Mouse (Mus musculus): ENCODE measurements around the gene Tollip. TPM values are rescaled to one million over a fixed set of nuclear protein-coding genes. Genes with fewer than 3 reads are reported as not detected.

Gene Tollip
- 50.3 and 54.5 TPM in 2 replicates for polyA plus RNA-seq (2014; fragmentation: Nextera tagmentation; extraction: Ambion mirVana)

DNA sequence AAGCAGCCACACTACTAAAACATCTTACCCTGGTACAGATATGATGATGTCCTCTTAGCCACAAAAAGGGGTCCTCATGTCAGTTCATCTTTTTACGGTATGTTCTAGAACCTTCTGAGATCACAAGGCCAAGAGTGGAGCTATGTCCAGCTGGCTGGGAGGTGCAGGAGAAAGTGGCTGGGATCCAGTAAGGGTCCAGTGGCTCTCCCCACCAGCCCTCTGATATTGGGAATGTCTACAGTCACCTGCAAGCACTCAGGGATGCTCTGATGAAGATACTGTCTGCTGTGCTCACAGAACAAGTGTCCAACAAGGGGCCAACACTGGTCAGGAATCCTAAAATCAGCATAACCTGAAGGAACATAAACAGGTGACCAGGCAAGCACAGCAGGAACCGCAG is at the start of gene Tollip:
Gene Tollip, minus strand, starts transcription at position 101 of the 400 bp plus-strand sequence.
- no peak within 1 kb of the TSS for H3K27ac ChIP-seq (ENCODE audit: low read depth)
- no peak within 1 kb of the TSS for H3K4me2 ChIP-seq
- H3K27me3 ChIP-seq (ENCODE audit: insufficient read depth, low read length) = peaks cover 4% of the 10 kb centered on the region; the same call in 1 of the 2 replicates
- TF ChIP-seq CTCF (IDR thresholded peaks at IDR 0.05; ENCODE audit: low read depth) = no peak
- ATAC-seq (ENCODE audit: insufficient read depth) (no peak), DNase-seq (no peak)
- no peaks in the 10 kb centered on the region for H3K9me3 ChIP-seq (ENCODE audit: low read depth, low read length)
- H3K4me3 ChIP-seq (ENCODE audit: low read depth, low read length) = no peak within 1 kb of the TSS
- H3K9ac ChIP-seq = no peak within 1 kb of the TSS
- no peaks in the 10 kb centered on the region for H3K36me3 ChIP-seq (ENCODE audit: insufficient read depth)
- no peaks in the 10 kb centered on the region for H3K4me1 ChIP-seq (ENCODE audit: insufficient read depth)
- whole genome bisulfite sequencing = 88% methylated on average over 2 of the region's 2 CpGs

GRCm38 (mm10) chr7:141966281-141966680 is 48.0 kb upstream of the Tollip start:
- no peak overlapping the region for H3K9ac ChIP-seq
- no peaks in the 10 kb centered on the region for H3K36me3 ChIP-seq (ENCODE audit: insufficient read depth)
- H3K4me1 ChIP-seq (ENCODE audit: insufficient read depth) = no peaks in the 10 kb centered on the region
- ATAC-seq (ENCODE audit: insufficient read depth) (no peak), DNase-seq (no peak)
- H3K4me2 ChIP-seq = no peak overlapping the region
- no peak overlapping the region for H3K27ac ChIP-seq (ENCODE audit: low read depth)
- no peak for TF ChIP-seq CTCF (IDR thresholded peaks at IDR 0.05; ENCODE audit: low read depth)
- 70% methylated on average over 2 of the region's 2 CpGs for WGBS
- no peak overlapping the region for H3K4me3 ChIP-seq (ENCODE audit: low read depth, low read length)
- no peaks in the 10 kb centered on the region for H3K27me3 ChIP-seq (ENCODE audit: insufficient read depth, low read length)
- no peaks in the 10 kb centered on the region for H3K9me3 ChIP-seq (ENCODE audit: low read depth, low read length)

DNA sequence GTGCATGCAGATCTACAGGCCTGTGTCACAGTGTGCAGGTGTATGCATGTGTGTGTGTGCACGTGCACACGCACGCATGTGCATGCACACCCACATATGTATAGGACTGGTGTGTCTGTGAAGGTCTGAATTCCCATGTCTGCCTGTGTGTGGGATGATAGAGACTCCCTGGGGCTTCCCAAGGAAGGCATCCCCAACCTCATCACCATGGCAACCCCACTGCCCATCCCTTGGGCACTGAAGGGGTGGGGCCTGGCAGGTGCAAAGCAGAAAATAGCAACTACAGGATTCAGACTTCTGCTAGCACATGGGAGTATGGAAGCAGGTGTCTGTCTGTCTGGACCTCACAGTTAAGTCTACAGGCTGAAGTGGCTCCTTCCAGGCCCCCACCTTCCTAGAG is 44.2 kb upstream of the Tollip start:
- Histone ChIP-seq H3K9me3 (ENCODE audit: low read depth, low read length) (no peaks in the 10 kb centered on the region), H3K4me3 (ENCODE audit: low read depth, low read length) (no peak overlapping the region), H3K4me2 (no peak overlapping the region), H3K27me3 (ENCODE audit: insufficient read depth, low read length) (no peaks in the 10 kb centered on the region), H3K9ac (no peak overlapping the region), H3K27ac (ENCODE audit: low read depth) (no peak overlapping the region), H3K36me3 (ENCODE audit: insufficient read depth) (no peaks in the 10 kb centered on the region), H3K4me1 (ENCODE audit: insufficient read depth) (no peaks in the 10 kb centered on the region)
- no peak for TF ChIP-seq CTCF (IDR thresholded peaks at IDR 0.05; ENCODE audit: low read depth)
- DNase-seq (no peak), ATAC-seq (ENCODE audit: insufficient read depth) (no peak)
- 86% methylated on average over 3 of the region's 3 CpGs for WGBS

GRCm38 (mm10) chr7:141961491-141961890 is 43.2 kb upstream of the Tollip start:
- no peak for DNase-seq
- 81% methylated on average over 3 of the region's 3 CpGs for WGBS
- no peak for TF ChIP-seq CTCF (IDR thresholded peaks at IDR 0.05; ENCODE audit: low read depth)
- no peaks in the 10 kb centered on the region for H3K27me3 ChIP-seq (ENCODE audit: insufficient read depth, low read length)
- H3K4me3 ChIP-seq (ENCODE audit: low read depth, low read length) = no peak overlapping the region
- no peak for ATAC-seq (ENCODE audit: insufficient read depth)
- H3K27ac ChIP-seq (ENCODE audit: low read depth) = no peak overlapping the region
- H3K9me3 ChIP-seq (ENCODE audit: low read depth, low read length) = no peaks in the 10 kb centered on the region
- no peak overlapping the region for H3K9ac ChIP-seq
- no peak overlapping the region for H3K4me2 ChIP-seq
- no peaks in the 10 kb centered on the region for H3K36me3 ChIP-seq (ENCODE audit: insufficient read depth)
- no peaks in the 10 kb centered on the region for H3K4me1 ChIP-seq (ENCODE audit: insufficient read depth)

DNA sequence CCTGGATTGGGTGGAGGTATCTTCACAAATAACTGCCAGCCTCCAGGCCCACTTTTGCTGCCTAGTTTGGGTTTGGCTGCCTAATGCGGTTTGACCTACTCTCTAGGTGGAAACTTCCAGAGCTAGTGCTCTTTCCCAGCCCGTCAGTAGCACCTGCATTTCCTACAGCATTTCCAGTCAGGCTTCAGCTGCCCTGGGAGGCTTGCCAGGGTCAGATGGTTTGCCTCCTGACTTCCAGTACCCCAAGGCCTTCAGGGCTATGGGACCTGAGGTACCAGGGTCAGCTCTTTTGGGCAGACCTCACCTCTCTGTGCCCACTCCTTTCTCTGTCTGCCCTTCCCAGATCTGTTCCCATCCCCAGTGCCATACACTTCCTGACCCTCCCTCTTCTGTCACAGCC is 42.6 kb upstream of the Tollip start:
- H3K36me3 ChIP-seq (ENCODE audit: insufficient read depth) = no peaks in the 10 kb centered on the region
- WGBS = 75% methylated on average over 2 of the region's 2 CpGs
- H3K4me2 ChIP-seq = no peak overlapping the region
- no peak for DNase-seq
- H3K9ac ChIP-seq = no peak overlapping the region
- no peak overlapping the region for H3K4me3 ChIP-seq (ENCODE audit: low read depth, low read length)
- H3K27ac ChIP-seq (ENCODE audit: low read depth) = no peak overlapping the region
- H3K4me1 ChIP-seq (ENCODE audit: insufficient read depth) = no peaks in the 10 kb centered on the region
- ATAC-seq (ENCODE audit: insufficient read depth) = no peak
- no peak for TF ChIP-seq CTCF (IDR thresholded peaks at IDR 0.05; ENCODE audit: low read depth)
- H3K9me3 ChIP-seq (ENCODE audit: low read depth, low read length) = no peaks in the 10 kb centered on the region
- H3K27me3 ChIP-seq (ENCODE audit: insufficient read depth, low read length) = no peaks in the 10 kb centered on the region

- DNase-seq (peak; percentile 62), ATAC-seq (ENCODE audit: insufficient read depth) (no peak)
- no peaks in the 10 kb centered on the region for H3K27me3 ChIP-seq (ENCODE audit: insufficient read depth, low read length)
- no peak overlapping the region for H3K27ac ChIP-seq (ENCODE audit: low read depth)
- H3K9ac ChIP-seq = no peak overlapping the region
- H3K9me3 ChIP-seq (ENCODE audit: low read depth, low read length) = no peaks in the 10 kb centered on the region
- no peak overlapping the region for H3K4me3 ChIP-seq (ENCODE audit: low read depth, low read length)
- TF ChIP-seq CTCF (IDR thresholded peaks at IDR 0.05; ENCODE audit: low read depth) = no peak
- no peaks in the 10 kb centered on the region for H3K36me3 ChIP-seq (ENCODE audit: insufficient read depth)
- no peak overlapping the region for H3K4me2 ChIP-seq
- WGBS = 40% methylated on average over 1 of the region's 1 CpGs
- no peaks in the 10 kb centered on the region for H3K4me1 ChIP-seq (ENCODE audit: insufficient read depth)
Measured at GRCm38 (mm10) chr7:141959133-141959532, 40.8 kb upstream of the Tollip start.

DNA sequence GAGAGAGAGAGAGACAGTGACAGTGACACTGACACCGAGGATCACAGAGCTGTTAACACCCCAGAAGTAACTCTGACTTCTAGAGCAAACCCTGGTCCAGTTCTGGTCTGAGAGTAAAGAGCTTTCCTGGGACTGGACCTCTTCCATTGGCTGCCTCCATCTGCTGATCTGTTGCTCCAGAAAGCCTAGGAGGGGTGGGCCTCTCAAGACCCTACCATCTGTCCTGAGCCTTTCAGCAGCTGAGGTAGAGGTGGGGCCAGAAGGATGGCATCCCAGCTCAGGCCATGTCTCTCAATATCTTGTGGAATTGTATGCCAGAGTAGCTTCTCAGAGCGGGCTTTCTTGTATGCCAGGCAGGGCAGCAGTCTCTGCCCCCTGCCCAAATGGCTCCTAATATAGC is 39.9 kb upstream of the Tollip start:
- ATAC-seq (ENCODE audit: insufficient read depth) (no peak), DNase-seq (no peak)
- no peaks in the 10 kb centered on the region for H3K4me1 ChIP-seq (ENCODE audit: insufficient read depth)
- H3K27ac ChIP-seq (ENCODE audit: low read depth) = no peak overlapping the region
- no peak overlapping the region for H3K9ac ChIP-seq
- H3K9me3 ChIP-seq (ENCODE audit: low read depth, low read length) = no peaks in the 10 kb centered on the region
- H3K27me3 ChIP-seq (ENCODE audit: insufficient read depth, low read length) = no peaks in the 10 kb centered on the region
- no peaks in the 10 kb centered on the region for H3K36me3 ChIP-seq (ENCODE audit: insufficient read depth)
- H3K4me3 ChIP-seq (ENCODE audit: low read depth, low read length) = no peak overlapping the region
- H3K4me2 ChIP-seq = no peak overlapping the region
- WGBS = 72% methylated on average over 2 of the region's 2 CpGs
- TF ChIP-seq CTCF (IDR thresholded peaks at IDR 0.05; ENCODE audit: low read depth) = no peak

- Histone ChIP-seq H3K4me1 (ENCODE audit: insufficient read depth) (no peaks in the 10 kb centered on the region), H3K4me3 (ENCODE audit: low read depth, low read length) (no peak overlapping the region), H3K27me3 (ENCODE audit: insufficient read depth, low read length) (peaks cover under 1% of the 10 kb centered on the region; the same call in 1 of the 2 replicates), H3K36me3 (ENCODE audit: insufficient read depth) (no peaks in the 10 kb centered on the region), H3K27ac (ENCODE audit: low read depth) (no peak overlapping the region), H3K4me2 (no peak overlapping the region), H3K9ac (no peak overlapping the region), H3K9me3 (ENCODE audit: low read depth, low read length) (no peaks in the 10 kb centered on the region)
- WGBS = 69% methylated on average over 4 of the region's 4 CpGs
- no peak for ATAC-seq (ENCODE audit: insufficient read depth)
- DNase-seq = no peak
- no peak for TF ChIP-seq CTCF (IDR thresholded peaks at IDR 0.05; ENCODE audit: low read depth)
Measured at GRCm38 (mm10) chr7:141957524-141958051, 39.3 kb upstream of the Tollip start.

Data from lung, embryonic 14.5 days (tissue).